Mouse (Mus musculus) heart, postnatal 0 days (tissue): ENCODE data around the gene Utf1. TPM values are rescaled to one million over a fixed set of nuclear protein-coding genes. Genes with fewer than 3 reads are reported as not detected.

Experiments used
- ATAC-seq: fragments of 200-750 bp; cut with Nextera tagmentation; 2 replicates; pipeline ENCODE4 v1.8.0; 2017; ENCODE audit warnings: low read depth, moderate number of reproducible peaks, moderate library complexity; ENCODE audit not compliant: insufficient read depth
- DNase-seq: peaks from one replicate; pipeline ENCODE4 v3.0.0-alpha.2; 2016; ENCODE audit warnings: low spot score
- H3K27ac ChIP-seq: fragments of 300-500 bp; sonication (generic); 2 replicates; pipeline ENCODE4 v1.5.1; 2014; ENCODE audit warnings: low read depth, mild to moderate bottlenecking
- H3K27me3 ChIP-seq: fragments of 300-500 bp; sonication (generic); 2 replicates; pipeline ENCODE4 v1.6.1; 2014; ENCODE audit warnings: low read length, mixed read lengths; ENCODE audit not compliant: control insufficient read depth, insufficient read depth
- H3K36me3 ChIP-seq: fragments of 300-500 bp; sonication (generic); replicated peaks from 2 replicates; pipeline ENCODE4 v1.6.1; 2014; ENCODE audit warnings: low read length, mixed read lengths; ENCODE audit not compliant: control insufficient read depth, insufficient read depth
- H3K4me1 ChIP-seq: fragments of 300-500 bp; sonication (generic); 2 replicates; pipeline ENCODE4 v1.6.1; 2014; ENCODE audit warnings: antibody characterized with exemption; ENCODE audit not compliant: control insufficient read depth, insufficient read depth
- H3K4me2 ChIP-seq: fragments of 300-500 bp; sonication (generic); 2 replicates; pipeline ENCODE4 v1.6.1; 2014; ENCODE audit warnings: low read depth, mild to moderate bottlenecking, low read length, moderate library complexity
- H3K4me3 ChIP-seq: fragments of 300-500 bp; sonication (generic); 2 replicates; pipeline ENCODE4 v1.5.1; 2014; ENCODE audit warnings: low read depth, low read length
- H3K9ac ChIP-seq: fragments of 300-500 bp; sonication (generic); replicated peaks from 2 replicates; pipeline ENCODE4 v1.6.1; 2014; ENCODE audit warnings: low read depth, low read length, mixed read lengths
- H3K9me3 ChIP-seq: fragments of 300-500 bp; sonication (generic); replicated peaks from 2 replicates; pipeline ENCODE4 v1.6.1; 2016; ENCODE audit warnings: low read length; ENCODE audit not compliant: control insufficient read depth
- CTCF ChIP-seq: IDR thresholded peaks from 2 replicates; pipeline ENCODE4 v1.5.1; 2016; ENCODE audit warnings: antibody characterized with exemption, control low read depth, low read depth
- EP300 ChIP-seq: IDR thresholded peaks from 2 replicates; pipeline ENCODE4 v1.6.1; 2016; ENCODE audit warnings: antibody characterized with exemption, low read depth
- WGBS: fragments of 180-500 bp; shearing (Covaris S2); extraction: QIAGEN DNeasy Blood & Tissue Kit; methylation state at CpG from one replicate; pipeline ENCODE4 v1.1.7; 2014; 5-methylcytosine and 5-hydroxymethylcytosine counted together
- polyA plus RNA-seq: library from polyadenylated mRNA; unstranded; fragments of >200 nt; fragmentation: Nextera tagmentation; extraction: Ambion mirVana; gene quantifications from 2 replicates; pipeline ENCODE4 v1.2.1, GENCODE M21; 2015
- total RNA-seq: library from RNA; depleted of rRNA; stranded (reverse); fragments of >200 nt; gene quantifications from 2 replicates; pipeline ENCODE4 v1.2.3, GENCODE M21; 2014; ENCODE audit warnings: low replicate concordance

Gene Utf1
- total and polyA plus RNA-seq, 2 experiments from 2014 or later: not detected

GRCm38 (mm10) chr7:139982058-139982457, 38.5 kb downstream of the Utf1 start:
- Histone ChIP-seq H3K4me3 (no peak overlapping the region), H3K9ac (no peak overlapping the region), H3K4me2 (no peak overlapping the region), H3K4me1 (peaks cover 12% of the 10 kb centered on the region), H3K9me3 (no peaks in the 10 kb centered on the region), H3K27me3 (no peaks in the 10 kb centered on the region), H3K27ac (no peak overlapping the region), H3K36me3 (no peaks in the 10 kb centered on the region)
- TF ChIP-seq CTCF: no peak
- TF ChIP-seq EP300: no peak
- 69% methylated on average over 11 of the region's 11 CpGs for WGBS
- DNase-seq: no peak
- ATAC-seq: no peak

- Histone ChIP-seq H3K4me3 (no peak overlapping the region), H3K9ac (no peak overlapping the region), H3K4me2 (no peak overlapping the region), H3K27me3 (no peaks in the 10 kb centered on the region), H3K4me1 (no peaks in the 10 kb centered on the region), H3K36me3 (no peaks in the 10 kb centered on the region), H3K27ac (no peak overlapping the region), H3K9me3 (no peaks in the 10 kb centered on the region)
- TF ChIP-seq EP300: no peak
- no peak for TF ChIP-seq CTCF
- 92% methylated on average over 11 of the region's 11 CpGs for WGBS
- DNase-seq (no peak), ATAC-seq (no peak)
These were observed 40.9 kb downstream of the Utf1 start for GRCm38 (mm10) chr7:139984505-139984904.

GRCm38 (mm10) chr7:139988272-139988671, 44.7 kb downstream of the Utf1 start:
- Histone ChIP-seq H3K4me3 (no peak overlapping the region), H3K4me2 (no peak overlapping the region), H3K9ac (no peak overlapping the region), H3K36me3 (no peaks in the 10 kb centered on the region), H3K9me3 (no peaks in the 10 kb centered on the region), H3K27me3 (no peaks in the 10 kb centered on the region), H3K4me1 (no peaks in the 10 kb centered on the region), H3K27ac (no peak overlapping the region)
- ATAC-seq (no peak), DNase-seq (no peak)
- 58% methylated on average over 9 of the region's 9 CpGs for WGBS
- TF ChIP-seq CTCF: no peak
- no peak for TF ChIP-seq EP300

GRCm38 (mm10) chr7:139990864-139991394, 47.3 kb downstream of the Utf1 start:
- no peak overlapping the region for H3K4me2 ChIP-seq
- H3K4me1 ChIP-seq: no peaks in the 10 kb centered on the region
- no peak overlapping the region for H3K4me3 ChIP-seq
- H3K27me3 ChIP-seq: no peaks in the 10 kb centered on the region
- H3K36me3 ChIP-seq: peaks cover 11% of the 10 kb centered on the region
- no peaks in the 10 kb centered on the region for H3K9me3 ChIP-seq
- no peak for ATAC-seq
- no peak for DNase-seq
- no peak for TF ChIP-seq CTCF
- TF ChIP-seq EP300: no peak
- no peak overlapping the region for H3K27ac ChIP-seq
- WGBS: 61% methylated on average over 8 of the region's 8 CpGs
- H3K9ac ChIP-seq: no peak overlapping the region

GRCm38 (mm10) chr7:139992406-139992805, 48.8 kb downstream of the Utf1 start, which contains the start of gene Adam8:
Gene Adam8, minus strand, starts transcription at chr7:139992562.
- WGBS: 25% methylated on average over 7 of the region's 7 CpGs
- ATAC-seq (no peak), DNase-seq (no peak)
- Histone ChIP-seq H3K27me3 (no peaks in the 10 kb centered on the region), H3K9me3 (no peaks in the 10 kb centered on the region), H3K27ac (no peak within 1 kb of the TSS), H3K4me2 (no peak within 1 kb of the TSS), H3K36me3 (peaks cover 25% of the 10 kb centered on the region), H3K4me3 (no peak within 1 kb of the TSS), H3K4me1 (no peaks in the 10 kb centered on the region), H3K9ac (no peak within 1 kb of the TSS)
- TF ChIP-seq CTCF (no peak), EP300 (no peak)

GRCm38 (mm10) chr7:139993532-139993931, 49.9 kb downstream of the Utf1 start:
- H3K27me3 ChIP-seq: no peaks in the 10 kb centered on the region
- H3K4me3 ChIP-seq: no peak overlapping the region
- no peaks in the 10 kb centered on the region for H3K4me1 ChIP-seq
- H3K36me3 ChIP-seq: peaks cover 36% of the 10 kb centered on the region
- H3K9ac ChIP-seq: no peak overlapping the region
- TF ChIP-seq CTCF: no peak
- no peak for TF ChIP-seq EP300
- 93% methylated on average over 6 of the region's 6 CpGs for WGBS
- ATAC-seq: no peak
- H3K9me3 ChIP-seq: no peaks in the 10 kb centered on the region
- DNase-seq: no peak
- H3K27ac ChIP-seq: no peak overlapping the region
- H3K4me2 ChIP-seq: no peak overlapping the region
